ENCODE assay signal across 8 mouse cellular contexts in genomic region chr12:85175926-85176845, GRCm38 (mm10). TPM values are rescaled to one million over a fixed set of nuclear protein-coding genes. Genes with fewer than 3 reads are reported as not detected.
A peak's percentile ranks its signal among the peaks of the same experiment; 100 is the strongest.
DNase-seq lines count a peak whose midpoint lies in the region; ATAC-seq and TF ChIP-seq lines count a peak whose summit lies in the region.

No protein-coding gene starts in this region.

- H3K9ac ChIP-seq in kidney, embryonic 14.5 days (ENCODE audit: low read depth, low read length): peak overlapping the region; percentile 55
- H3K9ac ChIP-seq in liver, postnatal 0 days (replicated peaks): no peak overlapping the region
- H3K9ac ChIP-seq in stomach, postnatal 0 days (ENCODE audit: low read length): peak overlapping the region; percentile 56

- H3K36me3 ChIP-seq in kidney, embryonic 14.5 days (ENCODE audit: control insufficient read depth, insufficient read depth, low read length): no peaks in the 10 kb centered on the region
- no peaks in the 10 kb centered on the region for H3K36me3 ChIP-seq in hindbrain, embryonic 10.5 days
- no peaks in the 10 kb centered on the region for H3K36me3 ChIP-seq in liver, postnatal 0 days (replicated peaks; ENCODE audit: insufficient read depth, low read length)
- H3K36me3 ChIP-seq in stomach, postnatal 0 days (ENCODE audit: control insufficient read depth, insufficient read depth, low read length): no peaks in the 10 kb centered on the region
- no peaks in the 10 kb centered on the region for H3K36me3 ChIP-seq in thymus, adult 2 months (ENCODE audit: control insufficient read depth, insufficient read depth, low read length)

- no peak for TF ChIP-seq EP300 in liver, postnatal 0 days (IDR thresholded peaks at IDR 0.05; ENCODE audit: low read depth)
- TF ChIP-seq EP300 in stomach, postnatal 0 days (optimal IDR thresholded peaks at IDR 0.05): no peak

- no peak for TF ChIP-seq POLR2A in thymus, adult 2 months (IDR thresholded peaks at IDR 0.05; ENCODE audit: control insufficient read depth, extremely low read depth, insufficient read depth, low read length, poor library complexity)

- peak overlapping the region; percentile 73 for H3K4me2 ChIP-seq in kidney, embryonic 14.5 days (replicated peaks; ENCODE audit: low read depth, low read length)
- 0 out of 2 replicates have a peak overlapping the region, but pooled peaks have one; percentile 74 for H3K4me2 ChIP-seq in liver, postnatal 0 days (ENCODE audit: low read depth, low read length)
- peak overlapping the region; percentile 65 for H3K4me2 ChIP-seq in stomach, postnatal 0 days (replicated peaks; ENCODE audit: low read depth)

- no peaks in the 10 kb centered on the region; the same call in 1 of the 2 replicates for H3K27me3 ChIP-seq in kidney, embryonic 14.5 days (ENCODE audit: control insufficient read depth, insufficient read depth, low read length)
- H3K27me3 ChIP-seq in hindbrain, embryonic 10.5 days (ENCODE audit: insufficient read depth, poor library complexity, severe bottlenecking): peaks cover 66% of the 10 kb centered on the region
- peaks cover 25% of the 10 kb centered on the region for H3K27me3 ChIP-seq in liver, postnatal 0 days (ENCODE audit: insufficient read depth, low read length)
- H3K27me3 ChIP-seq in stomach, postnatal 0 days (ENCODE audit: control insufficient read depth, insufficient read depth, low read length): no peaks in the 10 kb centered on the region
- no peaks in the 10 kb centered on the region for H3K27me3 ChIP-seq in thymus, adult 2 months (ENCODE audit: control insufficient read depth, insufficient read depth, low read length)

- TF ChIP-seq CTCF in liver, postnatal 0 days (IDR thresholded peaks at IDR 0.05; ENCODE audit: low read depth): no peak
- no peak for TF ChIP-seq CTCF in stomach, postnatal 0 days (IDR thresholded peaks at IDR 0.05; ENCODE audit: low read depth)
- no peak for TF ChIP-seq CTCF in thymus, adult 2 months (IDR thresholded peaks at IDR 0.05; ENCODE audit: borderline replicate concordance, control insufficient read depth, extremely low read depth, insufficient read depth, low read length, poor library complexity)

- ATAC-seq in kidney, embryonic 14.5 days (ENCODE audit: low FRiP score, low TSS enrichment): peak; percentile 82
- no peak for ATAC-seq in liver, postnatal 0 days
- ATAC-seq in stomach, postnatal 0 days (ENCODE audit: low FRiP score, low TSS enrichment): peak; percentile 30; the same call in 1 of the 2 replicates

- H3K4me3 ChIP-seq in kidney, embryonic 14.5 days (ENCODE audit: low read length): peak overlapping the region; percentile 33
- H3K4me3 ChIP-seq in hindbrain, embryonic 10.5 days: peak overlapping the region; percentile 46
- peak overlapping the region; percentile 36; the same call in 1 of the 2 replicates for H3K4me3 ChIP-seq in liver, postnatal 0 days (ENCODE audit: low read depth, low read length)
- H3K4me3 ChIP-seq in stomach, postnatal 0 days (ENCODE audit: low read depth, low read length): peak overlapping the region; percentile 35
- no peak overlapping the region for H3K4me3 ChIP-seq in thymus, adult 2 months (ENCODE audit: control insufficient read depth, insufficient read depth, low read length)

- DNase-seq in kidney, postnatal 14 days: no peak
- peak; percentile 80 for DNase-seq in embryo, embryonic 11 days
- DNase-seq in hindbrain, embryonic 10.5 days (ENCODE audit: low spot score): peak; percentile 61
- DNase-seq in liver, postnatal 0 days: no peak
- peak; percentile 52 for DNase-seq in stomach, postnatal 0 days (ENCODE audit: low spot score)
- DNase-seq in thymus, adult 2 months: no peak
- no peak for DNase-seq in left cerebral cortex, adult 11 months (ENCODE audit: low spot score)

- 10% methylated on average over 11 of the region's 11 CpGs for WGBS in kidney, embryonic 14.5 days
- 9% methylated on average over 11 of the region's 11 CpGs for WGBS in hindbrain, embryonic 10.5 days
- WGBS in liver, postnatal 0 days (ENCODE audit: insufficient replicate concordance): 41% methylated on average over 11 of the region's 11 CpGs
- WGBS in stomach, postnatal 0 days: 24% methylated on average over 11 of the region's 11 CpGs
- 89% methylated on average over 11 of the region's 11 CpGs for WGBS in thymus, adult 2 months

- H3K27ac ChIP-seq in kidney, embryonic 14.5 days (ENCODE audit: low read depth, low read length): peak overlapping the region; percentile 51; the same call in 1 of the 2 replicates
- H3K27ac ChIP-seq in hindbrain, embryonic 10.5 days: peak overlapping the region; percentile 63
- no peak overlapping the region for H3K27ac ChIP-seq in liver, postnatal 0 days (ENCODE audit: low read depth)
- 0 out of 2 replicates have a peak overlapping the region, but pooled peaks have one; percentile 13 for H3K27ac ChIP-seq in stomach, postnatal 0 days (replicated peaks)
- no peak overlapping the region for H3K27ac ChIP-seq in thymus, adult 2 months (ENCODE audit: control insufficient read depth, insufficient read depth, low read length)

- peaks cover 31% of the 10 kb centered on the region for H3K4me1 ChIP-seq in kidney, embryonic 14.5 days (ENCODE audit: control insufficient read depth, insufficient read depth, low read length)
- H3K4me1 ChIP-seq in hindbrain, embryonic 10.5 days (replicated peaks): peaks cover 49% of the 10 kb centered on the region
- H3K4me1 ChIP-seq in liver, postnatal 0 days (ENCODE audit: insufficient read depth): peaks cover 8% of the 10 kb centered on the region
- H3K4me1 ChIP-seq in stomach, postnatal 0 days (replicated peaks; ENCODE audit: control insufficient read depth, insufficient read depth): peaks cover 14% of the 10 kb centered on the region; the same call in 1 of the 2 replicates
- H3K4me1 ChIP-seq in thymus, adult 2 months (replicated peaks; ENCODE audit: control insufficient read depth, insufficient read depth, low read length): peaks cover 18% of the 10 kb centered on the region

- no peaks in the 10 kb centered on the region for H3K9me3 ChIP-seq in kidney, embryonic 14.5 days (ENCODE audit: control insufficient read depth, low read length)
- no peaks in the 10 kb centered on the region for H3K9me3 ChIP-seq in hindbrain, embryonic 10.5 days
- H3K9me3 ChIP-seq in liver, postnatal 0 days (ENCODE audit: low read length): no peaks in the 10 kb centered on the region
- H3K9me3 ChIP-seq in stomach, postnatal 0 days (ENCODE audit: control insufficient read depth, low read length): no peaks in the 10 kb centered on the region

RNA-seq across cellular contexts. Expression of gene Pgf, which starts 1.4 kb away (rescaled TPM):
- polyA plus RNA-seq in kidney, embryonic 14.5 days (2014; fragmentation: Nextera tagmentation; extraction: Ambion mirVana): 16.3 and 21.9 TPM in 2 replicates
- polyA plus RNA-seq in hindbrain, embryonic 10.5 days (2016; fragmentation: Nextera tagmentation; extraction: Ambion mirVana): 5.8 and 8.0 TPM in 2 replicates
- 0.36 and 0.45 TPM in 2 replicates for polyA plus RNA-seq in liver, postnatal 0 days (2015; fragmentation: Nextera tagmentation; extraction: Ambion mirVana)
- polyA plus RNA-seq in stomach, postnatal 0 days (2015; fragmentation: Nextera tagmentation; extraction: Ambion mirVana): 3.0 and 3.5 TPM in 2 replicates
- polyA plus RNA-seq in thymus, adult 2 months (2012; rRNA removed): 1.3 and 2.1 TPM in 2 replicates

RNA-seq across cellular contexts. Expression of gene Rps6kl1, which starts 25.1 kb away (rescaled TPM):
- polyA plus RNA-seq in kidney, embryonic 14.5 days (2014; fragmentation: Nextera tagmentation; extraction: Ambion mirVana): 0.61 and 1.0 TPM in 2 replicates
- 3.7 and 3.8 TPM in 2 replicates for polyA plus RNA-seq in hindbrain, embryonic 10.5 days (2016; fragmentation: Nextera tagmentation; extraction: Ambion mirVana)
- polyA plus RNA-seq in liver, postnatal 0 days (2015; fragmentation: Nextera tagmentation; extraction: Ambion mirVana): 0.39 and 0.61 TPM in 2 replicates
- 0.65 and 0.75 TPM in 2 replicates for polyA plus RNA-seq in stomach, postnatal 0 days (2015; fragmentation: Nextera tagmentation; extraction: Ambion mirVana)
- polyA plus RNA-seq in thymus, adult 2 months (2012; rRNA removed): 3.7 and 11.4 TPM in 2 replicates

RNA-seq across cellular contexts. Expression of gene Eif2b2, which starts 43.1 kb away (rescaled TPM):
- 95.7 and 105 TPM in 2 replicates for polyA plus RNA-seq in kidney, embryonic 14.5 days (2014; fragmentation: Nextera tagmentation; extraction: Ambion mirVana)
- polyA plus RNA-seq in hindbrain, embryonic 10.5 days (2016; fragmentation: Nextera tagmentation; extraction: Ambion mirVana): 126 and 131 TPM in 2 replicates
- 21.7 and 24.6 TPM in 2 replicates for polyA plus RNA-seq in liver, postnatal 0 days (2015; fragmentation: Nextera tagmentation; extraction: Ambion mirVana)
- polyA plus RNA-seq in stomach, postnatal 0 days (2015; fragmentation: Nextera tagmentation; extraction: Ambion mirVana): 50.8 and 58.7 TPM in 2 replicates
- polyA plus RNA-seq in thymus, adult 2 months (2012; rRNA removed): 191 and 250 TPM in 2 replicates

Comparison
In these comparisons a context has a peak if more than half of its experiments do, and no peak if none do; other contexts are left out.
1. H3K27ac ChIP-seq: peak in kidney, embryonic 14.5 days (single experiment), hindbrain, embryonic 10.5 days (single experiment) and stomach, postnatal 0 days (single experiment); none in liver, postnatal 0 days (single experiment) and thymus, adult 2 months (single experiment).
2. DNase-seq: peak in embryo, embryonic 11 days (single experiment), hindbrain, embryonic 10.5 days (single experiment) and stomach, postnatal 0 days (single experiment); none in kidney, postnatal 14 days (single experiment), liver, postnatal 0 days (single experiment), thymus, adult 2 months (single experiment) and left cerebral cortex, adult 11 months (single experiment).
3. Peak in every context shown above with its lines, with median percentiles within 50 percentile points of each other: H3K4me2 ChIP-seq.